Mouse (Mus musculus) cortical plate, adult 2 months (tissue): ENCODE results near the gene Tcap.
A peak's percentile ranks its signal among the peaks of the same experiment; 100 is the strongest.

Experiments
- CTCF ChIP-seq: fragments of 200-500 bp; IDR thresholded peaks from 2 replicates; pipeline ENCODE4 v1.5.1; 2011; ENCODE audit warnings: mild to moderate bottlenecking, control low read depth, low read length; ENCODE audit not compliant: insufficient read depth; ENCODE audit errors: extremely low read depth
- POLR2A ChIP-seq: fragments of 200-500 bp; IDR thresholded peaks from 2 replicates; pipeline ENCODE4 v1.6.1; 2011; ENCODE audit warnings: mild to moderate bottlenecking, low read length, control low read depth; ENCODE audit not compliant: insufficient read depth; ENCODE audit errors: extremely low read depth

- TF ChIP-seq CTCF (peak; percentile 79), POLR2A (no peak)
These were observed 5.7 kb downstream of the Tcap start for GRCm38 (mm10) chr11:98389221-98389780.
